Mouse (Mus musculus): ENCODE measurements at regions not wholly inside any gene's neighbourhood (a gene's known extent, or its start where the extent isn't known, plus 50 kb on each side); places are given as distances from the start of the nearest gene placed in this dataset.

GRCm38 (mm10) chr17:67520848-67521411 is 111.6 kb downstream of the Lrrc30 start:
- Histone ChIP-seq H3K36me3 (no peaks in the 10 kb centered on the region), H3K27ac (peak overlapping the region; percentile 35), H3K4me3 (no peak overlapping the region), H3K4me1 (replicated peaks) (no peaks in the 10 kb centered on the region), H3K4me2 (no peak overlapping the region), H3K9ac (no peak overlapping the region), H3K9me3 (replicated peaks) (no peaks in the 10 kb centered on the region), H3K27me3 (no peaks in the 10 kb centered on the region)
- ATAC-seq (replicated peaks; ENCODE audit: insufficient number of reproducible peaks, insufficient read depth, low FRiP score, low read depth), result 0 out of 2 replicates have a peak, but pooled peaks have one; percentile 43
- 60% methylated on average over 8 of the region's 8 CpGs for WGBS

GRCm38 (mm10) chr17:67515601-67516147 is 116.8 kb downstream of the Lrrc30 start:
- Histone ChIP-seq H3K27ac (peak overlapping the region; percentile 58), H3K4me3 (no peak overlapping the region), H3K27me3 (no peaks in the 10 kb centered on the region), H3K9ac (no peak overlapping the region), H3K36me3 (no peaks in the 10 kb centered on the region), H3K4me1 (replicated peaks) (peaks cover 11% of the 10 kb centered on the region; the same call in 1 of the 2 replicates), H3K4me2 (no peak overlapping the region), H3K9me3 (replicated peaks) (no peaks in the 10 kb centered on the region)
- ATAC-seq (replicated peaks; ENCODE audit: insufficient number of reproducible peaks, insufficient read depth, low FRiP score, low read depth), result no peak
- WGBS, result 67% methylated on average over 7 of the region's 7 CpGs

GRCm38 (mm10) chr17:67514387-67515241 is 117.9 kb downstream of the Lrrc30 start:
- 54% methylated on average over 9 of the region's 9 CpGs for WGBS
- H3K9ac ChIP-seq, result no peak overlapping the region
- no peaks in the 10 kb centered on the region for H3K9me3 ChIP-seq (replicated peaks)
- peak overlapping the region; percentile 77 for H3K27ac ChIP-seq
- peaks cover 11% of the 10 kb centered on the region; the same call in 1 of the 2 replicates for H3K4me1 ChIP-seq (replicated peaks)
- H3K4me3 ChIP-seq, result no peak overlapping the region
- no peak overlapping the region for H3K4me2 ChIP-seq
- H3K36me3 ChIP-seq, result no peaks in the 10 kb centered on the region
- ATAC-seq (replicated peaks; ENCODE audit: insufficient number of reproducible peaks, insufficient read depth, low FRiP score, low read depth), result peak; percentile 17; the same call in 1 of the 2 replicates
- no peaks in the 10 kb centered on the region for H3K27me3 ChIP-seq

GRCm38 (mm10) chr17:67512699-67513450 is 119.6 kb downstream of the Lrrc30 start:
- Histone ChIP-seq H3K9me3 (replicated peaks) (no peaks in the 10 kb centered on the region), H3K36me3 (no peaks in the 10 kb centered on the region), H3K27ac (peak overlapping the region; percentile 77), H3K4me2 (no peak overlapping the region), H3K4me3 (no peak overlapping the region), H3K4me1 (replicated peaks) (peaks cover 11% of the 10 kb centered on the region; the same call in 1 of the 2 replicates), H3K27me3 (no peaks in the 10 kb centered on the region), H3K9ac (no peak overlapping the region)
- peak; percentile 81 for ATAC-seq (replicated peaks; ENCODE audit: insufficient number of reproducible peaks, insufficient read depth, low FRiP score, low read depth)
- 48% methylated on average over 6 of the region's 6 CpGs for WGBS

- WGBS, result 53% methylated on average over 6 of the region's 6 CpGs
- H3K27me3 ChIP-seq, result no peaks in the 10 kb centered on the region
- no peak overlapping the region for H3K4me2 ChIP-seq
- ATAC-seq (replicated peaks; ENCODE audit: insufficient number of reproducible peaks, insufficient read depth, low FRiP score, low read depth), result no peak
- peak overlapping the region; percentile 68 for H3K27ac ChIP-seq
- H3K4me1 ChIP-seq (replicated peaks), result peaks cover 11% of the 10 kb centered on the region; the same call in 1 of the 2 replicates
- H3K36me3 ChIP-seq, result no peaks in the 10 kb centered on the region
- no peaks in the 10 kb centered on the region for H3K9me3 ChIP-seq (replicated peaks)
- H3K9ac ChIP-seq, result no peak overlapping the region
- no peak overlapping the region for H3K4me3 ChIP-seq
Measured at GRCm38 (mm10) chr17:67512008-67512407, 120.5 kb downstream of the Lrrc30 start.

GRCm38 (mm10) chr17:67509921-67510320 is 122.6 kb downstream of the Lrrc30 start:
- H3K27ac ChIP-seq, result no peak overlapping the region
- no peak overlapping the region for H3K4me3 ChIP-seq
- H3K9ac ChIP-seq, result no peak overlapping the region
- H3K4me1 ChIP-seq (replicated peaks), result peaks cover 7% of the 10 kb centered on the region; the same call in 1 of the 2 replicates
- H3K36me3 ChIP-seq, result no peaks in the 10 kb centered on the region
- no peaks in the 10 kb centered on the region for H3K9me3 ChIP-seq (replicated peaks)
- no peak for ATAC-seq (replicated peaks; ENCODE audit: insufficient number of reproducible peaks, insufficient read depth, low FRiP score, low read depth)
- no peaks in the 10 kb centered on the region for H3K27me3 ChIP-seq
- no peak overlapping the region for H3K4me2 ChIP-seq
- WGBS, result 66% methylated on average over 9 of the region's 9 CpGs

- H3K9ac ChIP-seq, result no peak overlapping the region
- H3K4me1 ChIP-seq (replicated peaks), result peaks cover 7% of the 10 kb centered on the region; the same call in 1 of the 2 replicates
- no peaks in the 10 kb centered on the region for H3K27me3 ChIP-seq
- no peak overlapping the region for H3K27ac ChIP-seq
- no peak overlapping the region for H3K4me2 ChIP-seq
- H3K4me3 ChIP-seq, result no peak overlapping the region
- 92% methylated on average over 6 of the region's 6 CpGs for WGBS
- no peaks in the 10 kb centered on the region for H3K9me3 ChIP-seq (replicated peaks)
- no peak for ATAC-seq (replicated peaks; ENCODE audit: insufficient number of reproducible peaks, insufficient read depth, low FRiP score, low read depth)
- no peaks in the 10 kb centered on the region for H3K36me3 ChIP-seq
Measured at GRCm38 (mm10) chr17:67509091-67509618, 123.4 kb downstream of the Lrrc30 start.

- ATAC-seq (replicated peaks; ENCODE audit: insufficient number of reproducible peaks, insufficient read depth, low FRiP score, low read depth), result no peak
- WGBS, result 44% methylated on average over 2 of the region's 2 CpGs
Measured at GRCm38 (mm10) chr17:67508353-67508752, 124.2 kb downstream of the Lrrc30 start.

GRCm38 (mm10) chr17:67506466-67506865 is 126.1 kb downstream of the Lrrc30 start:
- no peak overlapping the region for H3K27ac ChIP-seq
- no peak overlapping the region for H3K9ac ChIP-seq
- no peaks in the 10 kb centered on the region; the same call in 1 of the 2 replicates for H3K4me1 ChIP-seq (replicated peaks)
- H3K9me3 ChIP-seq (replicated peaks), result no peaks in the 10 kb centered on the region
- no peak overlapping the region for H3K4me3 ChIP-seq
- H3K36me3 ChIP-seq, result no peaks in the 10 kb centered on the region
- ATAC-seq (replicated peaks; ENCODE audit: insufficient number of reproducible peaks, insufficient read depth, low FRiP score, low read depth), result no peak
- no peaks in the 10 kb centered on the region for H3K27me3 ChIP-seq
- 52% methylated on average over 2 of the region's 2 CpGs for WGBS
- H3K4me2 ChIP-seq, result no peak overlapping the region

More at GRCm38 (mm10) chr17:67508353-67508752, 124.2 kb downstream of the Lrrc30 start:
- no peaks in the 10 kb centered on the region for H3K36me3 ChIP-seq
- H3K27ac ChIP-seq, result no peak overlapping the region
- peaks cover 4% of the 10 kb centered on the region; the same call in 1 of the 2 replicates for H3K4me1 ChIP-seq (replicated peaks)
- H3K27me3 ChIP-seq, result no peaks in the 10 kb centered on the region
- no peaks in the 10 kb centered on the region for H3K9me3 ChIP-seq (replicated peaks)
- H3K4me2 ChIP-seq, result no peak overlapping the region
- H3K4me3 ChIP-seq, result no peak overlapping the region
- H3K9ac ChIP-seq, result no peak overlapping the region

GRCm38 (mm10) chr17:67504502-67505033 is 128.0 kb downstream of the Lrrc30 start:
- Histone ChIP-seq H3K4me1 (replicated peaks) (no peaks in the 10 kb centered on the region; the same call in 1 of the 2 replicates), H3K36me3 (no peaks in the 10 kb centered on the region), H3K27ac (peak overlapping the region; percentile 47), H3K9me3 (replicated peaks) (no peaks in the 10 kb centered on the region), H3K4me3 (no peak overlapping the region), H3K27me3 (no peaks in the 10 kb centered on the region), H3K4me2 (no peak overlapping the region), H3K9ac (no peak overlapping the region)
- 70% methylated on average over 9 of the region's 9 CpGs for WGBS
- no peak for ATAC-seq (replicated peaks; ENCODE audit: insufficient number of reproducible peaks, insufficient read depth, low FRiP score, low read depth)
